Mouse (Mus musculus): Measurements from ENCODE around the gene Ufm1.

GRCm38 (mm10) chr3:53846206-53846928 lies 17.3 kb downstream of the Ufm1 start:
- TF ChIP-seq CTCF (IDR thresholded peaks at IDR 0.05; ENCODE audit: insufficient read depth, low read depth, low read length), result no peak
- TF ChIP-seq POLR2A (IDR thresholded peaks at IDR 0.05; ENCODE audit: insufficient read depth, low read depth, low read length), result no peak

Data from olfactory bulb, adult 2 months (tissue).